Mouse (Mus musculus) heart, adult 2 months (tissue): ENCODE measurements around the gene Ppm1h. TPM values are rescaled to one million over a fixed set of nuclear protein-coding genes. Genes with fewer than 3 reads are reported as not detected.

Source experiments
- DNase-seq, 2 experiments: peaks; one replicate each; pipeline ENCODE4 v3.0.0; 2021
- H3K27ac ChIP-seq: fragments of 200-600 bp; 2 replicates; pipeline ENCODE4 v1.8.1; 2022
- H3K27me3 ChIP-seq: fragments of 200-500 bp; 2 replicates; pipeline ENCODE4 v1.6.1; 2012; ENCODE audit warnings: mild to moderate bottlenecking, low read length, inconsistent platforms, mixed read lengths; ENCODE audit not compliant: control insufficient read depth, insufficient read depth
- H3K36me3 ChIP-seq: fragments of 200-500 bp; 2 replicates; pipeline ENCODE4 v1.6.1; 2012; ENCODE audit warnings: low read length, inconsistent platforms; ENCODE audit not compliant: control insufficient read depth, insufficient read depth
- H3K4me1 ChIP-seq: fragments of 200-500 bp; 2 replicates; pipeline ENCODE4 v1.6.1; 2011; ENCODE audit warnings: low read length; ENCODE audit not compliant: control insufficient read depth, insufficient read depth
- H3K4me3 ChIP-seq: fragments of 200-600 bp; 2 replicates; pipeline ENCODE4 v1.8.1; 2022
- H3K79me2 ChIP-seq: fragments of 200-500 bp; replicated peaks from 2 replicates; pipeline ENCODE4 v1.6.1; 2012; ENCODE audit warnings: mild to moderate bottlenecking, inconsistent platforms, low read length, moderate library complexity, mixed read lengths; ENCODE audit not compliant: control insufficient read depth, insufficient read depth
- H3K9ac ChIP-seq: fragments of 200-500 bp; 2 replicates; pipeline ENCODE4 v1.6.1; 2012; ENCODE audit warnings: low read depth, mild to moderate bottlenecking, control low read depth, inconsistent platforms, low read length, mixed read lengths
- CTCF ChIP-seq: fragments of 200-600 bp; IDR thresholded peaks from 2 replicates; pipeline ENCODE4 v1.8.1; 2022; ENCODE audit warnings: antibody characterized with exemption, mild to moderate bottlenecking, moderate library complexity
- EP300 ChIP-seq: fragments of 200-500 bp; IDR thresholded peaks from 2 replicates; pipeline ENCODE4 v1.6.1; 2011; ENCODE audit warnings: low read depth, low read length, control low read depth; ENCODE audit not compliant: insufficient read depth
- POLR2A ChIP-seq: fragments of 200-500 bp; IDR thresholded peaks from 2 replicates; pipeline ENCODE4 v1.6.1; 2011; ENCODE audit warnings: mild to moderate bottlenecking, low read depth, low read length, control low read depth; ENCODE audit not compliant: insufficient read depth
- WGBS: fragments of 180-500 bp; shearing (Covaris S2); methylation state at CpG from one replicate; pipeline ENCODE4 v1.1.7; 2018; 5-methylcytosine and 5-hydroxymethylcytosine counted together
- intact Hi-C: fragments of 180-260 bp; cut with DNase I; formaldehyde crosslinking; loops from one replicate; pipeline ENCODE4 v1.15.1; 2025
- polyA plus RNA-seq: library from polyadenylated mRNA; depleted of rRNA; stranded (reverse); fragments of >200 nt; gene quantifications from 2 replicates; pipeline ENCODE4 v1.2.3, GENCODE M21; 2012
- total RNA-seq, 2 experiments: library from RNA; stranded (reverse); gene quantifications; 2 replicates each; pipeline ENCODE4 v1.2.3; 2021

Gene Ppm1h
- total and polyA plus RNA-seq, 3 experiments: 4.5 to 7.8 (median 6.4) TPM

DNA sequence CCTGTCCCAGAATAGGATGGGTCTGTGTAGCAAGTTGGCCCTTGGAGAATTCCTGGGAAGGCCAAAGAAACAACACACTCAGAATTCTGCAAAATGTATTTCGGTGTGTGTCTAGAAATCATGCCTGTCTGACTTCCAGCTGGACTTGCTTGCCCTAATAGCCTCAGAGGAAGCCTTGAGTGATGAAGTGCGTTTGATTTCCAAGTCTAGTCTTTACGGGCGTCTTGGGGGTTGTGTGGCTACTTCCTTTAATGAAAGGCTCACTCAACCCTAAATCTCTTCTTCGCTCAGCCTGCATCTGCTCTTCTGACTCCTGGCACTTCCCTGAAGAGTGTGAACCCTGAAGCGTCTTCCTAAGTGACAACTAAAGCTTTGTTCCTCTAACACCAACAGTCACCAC is 265.3 kb downstream of the Ppm1h start:
- no peaks in the 10 kb centered on the region for H3K27me3 ChIP-seq
- no peak overlapping the region for H3K27ac ChIP-seq
- no peak overlapping the region for H3K9ac ChIP-seq
- no peak overlapping the region for H3K4me3 ChIP-seq
- no peaks in the 10 kb centered on the region for H3K79me2 ChIP-seq
- TF ChIP-seq CTCF: no peak
- TF ChIP-seq POLR2A: no peak
- no peak for TF ChIP-seq EP300
- H3K4me1 ChIP-seq: peaks cover 2% of the 10 kb centered on the region
- no peaks in the 10 kb centered on the region for H3K36me3 ChIP-seq
- DNase-seq: no peak
- 62% methylated on average over 6 of the region's 6 CpGs for WGBS
- intact Hi-C loops: loop anchor here (5.0 kb wide), 1 partner anchor 43 kb away; no protein-coding TSS in a partner anchor

DNA sequence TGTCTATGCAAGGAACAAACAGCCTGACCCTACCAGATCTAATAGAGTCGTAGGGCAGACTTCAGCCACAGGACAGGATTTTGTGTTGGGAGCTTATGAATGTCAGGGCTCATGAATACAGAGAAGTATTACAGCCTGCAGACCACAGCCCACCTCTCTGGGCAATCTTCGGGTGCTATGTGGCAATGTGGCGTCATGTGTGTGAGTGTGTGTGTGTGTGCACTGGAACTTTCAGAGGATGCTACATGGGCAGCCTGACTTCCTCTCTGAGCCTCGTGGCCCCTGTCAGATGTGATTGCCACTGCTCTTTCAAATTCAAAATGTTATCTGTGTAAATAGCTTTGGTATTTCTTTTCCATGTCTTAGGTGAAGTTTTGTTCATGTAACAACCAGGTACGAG is 266.3 kb downstream of the Ppm1h start:
- intact Hi-C loops: loop anchor here (5.0 kb wide), 1 partner anchor 42 kb away; no protein-coding TSS in a partner anchor
- H3K4me3 ChIP-seq: no peak overlapping the region
- no peaks in the 10 kb centered on the region for H3K79me2 ChIP-seq
- H3K27me3 ChIP-seq: no peaks in the 10 kb centered on the region
- H3K27ac ChIP-seq: no peak overlapping the region
- WGBS: 79% methylated on average over 5 of the region's 5 CpGs
- H3K9ac ChIP-seq: no peak overlapping the region
- H3K4me1 ChIP-seq: peaks cover 2% of the 10 kb centered on the region
- no peaks in the 10 kb centered on the region for H3K36me3 ChIP-seq
- no peak for DNase-seq
- no peak for TF ChIP-seq EP300

GRCm38 (mm10) chr10:122950966-122951365 is 272.4 kb downstream of the Ppm1h start:
- H3K36me3 ChIP-seq: no peaks in the 10 kb centered on the region
- H3K79me2 ChIP-seq: no peaks in the 10 kb centered on the region
- intact Hi-C loops: no loop called here
- H3K4me1 ChIP-seq: no peaks in the 10 kb centered on the region
- TF ChIP-seq POLR2A: no peak
- TF ChIP-seq CTCF: no peak
- no peak for TF ChIP-seq EP300
- H3K4me3 ChIP-seq: no peak overlapping the region
- WGBS: 90% methylated on average over 6 of the region's 6 CpGs
- no peak overlapping the region for H3K9ac ChIP-seq
- DNase-seq: no peak
- H3K27ac ChIP-seq: no peak overlapping the region
- no peaks in the 10 kb centered on the region for H3K27me3 ChIP-seq

DNA sequence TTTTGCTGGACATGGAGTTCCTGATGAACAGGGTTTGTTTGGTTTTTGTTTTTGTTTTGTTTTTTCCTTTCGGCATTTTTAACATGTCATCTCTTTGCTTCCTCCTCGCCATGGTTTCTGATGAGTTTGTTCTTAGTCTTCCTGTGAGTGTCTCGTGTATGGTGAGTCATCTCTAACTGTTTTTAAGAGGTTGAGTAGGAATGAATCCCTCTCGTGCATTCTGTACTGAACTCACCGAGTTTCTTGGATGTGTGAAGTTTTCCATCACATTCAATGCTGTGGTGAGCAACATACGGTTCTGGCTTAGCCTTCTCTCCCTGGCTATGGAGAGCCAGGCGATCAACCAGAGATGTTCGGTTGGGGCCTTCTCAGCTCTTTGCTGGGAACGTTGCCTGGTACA is 275.0 kb downstream of the Ppm1h start:
- Histone ChIP-seq H3K79me2 (no peaks in the 10 kb centered on the region), H3K27me3 (no peaks in the 10 kb centered on the region), H3K4me1 (no peaks in the 10 kb centered on the region), H3K27ac (no peak overlapping the region), H3K36me3 (no peaks in the 10 kb centered on the region), H3K9ac (no peak overlapping the region), H3K4me3 (no peak overlapping the region)
- no peak for DNase-seq
- no peak for TF ChIP-seq POLR2A
- no peak for TF ChIP-seq CTCF
- TF ChIP-seq EP300: no peak
- intact Hi-C loops: no loop called here
- 76% methylated on average over 9 of the region's 9 CpGs for WGBS

GRCm38 (mm10) chr10:122957918-122958317 is 279.4 kb downstream of the Ppm1h start:
- Histone ChIP-seq H3K79me2 (no peaks in the 10 kb centered on the region), H3K27ac (no peak overlapping the region), H3K36me3 (no peaks in the 10 kb centered on the region), H3K4me3 (no peak overlapping the region), H3K9ac (no peak overlapping the region), H3K27me3 (no peaks in the 10 kb centered on the region), H3K4me1 (no peaks in the 10 kb centered on the region; the same call in 1 of the 2 replicates)
- intact Hi-C loops: no loop called here
- whole genome bisulfite sequencing: 85% methylated on average over 2 of the region's 2 CpGs
- DNase-seq: no peak
- no peak for TF ChIP-seq CTCF

GRCm38 (mm10) chr10:122958699-122959098 is 280.1 kb downstream of the Ppm1h start:
- DNase-seq: no peak
- no peak overlapping the region for H3K4me3 ChIP-seq
- no peak overlapping the region for H3K27ac ChIP-seq
- no peaks in the 10 kb centered on the region for H3K27me3 ChIP-seq
- intact Hi-C loops: no loop called here
- H3K36me3 ChIP-seq: no peaks in the 10 kb centered on the region
- no peak overlapping the region for H3K9ac ChIP-seq
- H3K79me2 ChIP-seq: no peaks in the 10 kb centered on the region
- H3K4me1 ChIP-seq: no peaks in the 10 kb centered on the region; the same call in 1 of the 2 replicates
- no peak for TF ChIP-seq CTCF
- no peak for TF ChIP-seq POLR2A
- no peak for TF ChIP-seq EP300
- 87% methylated on average over 5 of the region's 5 CpGs for whole genome bisulfite sequencing

GRCm38 (mm10) chr10:122960216-122960615 is 281.7 kb downstream of the Ppm1h start:
- no peak overlapping the region for H3K4me3 ChIP-seq
- intact Hi-C loops: no loop called here
- no peak overlapping the region for H3K9ac ChIP-seq
- no peaks in the 10 kb centered on the region for H3K36me3 ChIP-seq
- no peaks in the 10 kb centered on the region for H3K27me3 ChIP-seq
- H3K4me1 ChIP-seq: peaks cover 2% of the 10 kb centered on the region; the same call in 1 of the 2 replicates
- DNase-seq: peak; percentile 44 to 50
- no peaks in the 10 kb centered on the region for H3K79me2 ChIP-seq
- 72% methylated on average over 16 of the region's 16 CpGs for WGBS
- H3K27ac ChIP-seq: peak overlapping the region; percentile 60
- TF ChIP-seq EP300 (0 out of 2 replicates have a peak, but pooled peaks have one; percentile 28), CTCF (no peak), POLR2A (no peak)
